Mouse (Mus musculus) spleen, adult 10 weeks (tissue): ENCODE results near the gene Lao1. TPM values are rescaled to one million over a fixed set of nuclear protein-coding genes. Genes with fewer than 3 reads are reported as not detected.

ENCODE experiments used
- polyA plus RNA-seq: library from polyadenylated mRNA; stranded (reverse); fragments of 350-450 nt; fragmentation: Illumina TruSeq; extraction: RNeasy Lipid Tissue Mini Kit (QIAGEN cat#74804); gene quantifications from one replicate; pipeline ENCODE4 v1.2.3, GENCODE M21; 2015; ENCODE audit warnings: low replicate concordance; ENCODE audit not compliant: insufficient read depth

The Lao1 gene
- not detected for polyA plus RNA-seq

GRCm38 (mm10) chr4:118961141-118961628 is at the start of gene Lao1:
Gene Lao1 (plus strand): TSS chr4:118961578.

GRCm38 (mm10) chr4:118917365-118917764 is 44.0 kb upstream of the Lao1 start, which contains the start of gene Olfr1329:
Gene Olfr1329 (minus strand): TSS chr4:118917465.

DNA sequence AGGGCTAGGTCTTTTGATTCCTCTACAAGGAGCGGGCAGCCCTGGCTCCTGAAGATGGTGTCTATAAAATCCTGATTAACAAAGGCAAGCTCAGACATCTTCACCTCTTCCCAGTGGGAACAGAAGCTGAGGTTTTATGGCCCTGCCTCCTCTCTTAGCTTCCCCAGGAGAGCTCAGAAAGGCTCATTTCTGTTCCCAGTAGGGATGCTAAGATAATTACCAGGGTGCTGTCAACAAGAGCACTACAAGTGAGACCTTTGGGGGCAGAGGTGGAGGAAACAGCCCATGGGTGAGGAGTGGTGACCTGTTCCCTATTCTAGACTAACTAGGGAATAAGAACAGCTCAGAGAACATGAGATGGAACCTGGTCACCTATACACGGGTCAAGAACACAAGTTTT is 22.9 kb upstream of the Lao1 start, which contains the start of gene Olfr1328:
TSS of gene Olfr1328 (minus strand) at position 101 of the 400 bp plus-strand sequence.

Other genes with a start within 250 kb of the Lao1 start
- not detected for gene Olfr1340, start 241.4 kb upstream of the Lao1 start, polyA plus RNA-seq
- not detected for gene Olfr1339, start 229.4 kb upstream of the Lao1 start, polyA plus RNA-seq
- not detected for gene Olfr1338, start 202.8 kb upstream of the Lao1 start, polyA plus RNA-seq
- gene Olfr1337, start 179.0 kb upstream of the Lao1 start, polyA plus RNA-seq = not detected
- not detected for gene Olfr1335, start 151.6 kb upstream of the Lao1 start, polyA plus RNA-seq
- not detected for gene Olfr1333, start 125.3 kb upstream of the Lao1 start, polyA plus RNA-seq
- not detected for gene Olfr1331, start 96.9 kb upstream of the Lao1 start, polyA plus RNA-seq
- not detected for gene Olfr1330, start 73.0 kb upstream of the Lao1 start, polyA plus RNA-seq
- not detected for gene Olfr1329, start 44.1 kb upstream of the Lao1 start, polyA plus RNA-seq
- not detected for gene Olfr1328, start 23.0 kb upstream of the Lao1 start, polyA plus RNA-seq
- 16.5 TPM for gene Slc2a1, start 147.1 kb downstream of the Lao1 start, polyA plus RNA-seq
- gene Zfp691, start 212.6 kb downstream of the Lao1 start, polyA plus RNA-seq = 3.7 TPM
- 26.1 TPM for gene Ermap, start 228.4 kb downstream of the Lao1 start, polyA plus RNA-seq
- 37.4 TPM for gene Svbp, start 233.7 kb downstream of the Lao1 start, polyA plus RNA-seq